Mouse (Mus musculus) thymus, adult 2 months (tissue): ENCODE data around the gene Gm49361.

Experiments used
- CTCF ChIP-seq: fragments of 200-500 bp; IDR thresholded peaks from 2 replicates; pipeline ENCODE4 v1.5.1; 2012; ENCODE audit warnings: mild to moderate bottlenecking, control low read depth, low read length, moderate library complexity, borderline replicate concordance; ENCODE audit not compliant: control insufficient read depth, poor library complexity, insufficient read depth; ENCODE audit errors: extremely low read depth
- POLR2A ChIP-seq: fragments of 200-500 bp; IDR thresholded peaks from 2 replicates; pipeline ENCODE4 v1.6.1; 2012; ENCODE audit warnings: mild to moderate bottlenecking, low read length, control low read depth, moderate library complexity; ENCODE audit not compliant: control insufficient read depth, poor library complexity, insufficient read depth; ENCODE audit errors: extremely low read depth

GRCm38 (mm10) chr14:57615828-57616227 is 130.1 kb downstream of the Gm49361 start:
- TF ChIP-seq POLR2A: no peak
- no peak for TF ChIP-seq CTCF
